Mouse (Mus musculus) lung, postnatal 0 days (tissue): ENCODE measurements around the gene Eif3b.

Experiments used
- CTCF ChIP-seq: IDR thresholded peaks from 2 replicates; pipeline ENCODE4 v1.5.1; 2016; ENCODE audit warnings: antibody characterized with exemption, mild to moderate bottlenecking
- EP300 ChIP-seq: IDR thresholded peaks from 2 replicates; pipeline ENCODE4 v1.6.1; 2016; ENCODE audit warnings: antibody characterized with exemption, mild to moderate bottlenecking, control low read depth

DNA sequence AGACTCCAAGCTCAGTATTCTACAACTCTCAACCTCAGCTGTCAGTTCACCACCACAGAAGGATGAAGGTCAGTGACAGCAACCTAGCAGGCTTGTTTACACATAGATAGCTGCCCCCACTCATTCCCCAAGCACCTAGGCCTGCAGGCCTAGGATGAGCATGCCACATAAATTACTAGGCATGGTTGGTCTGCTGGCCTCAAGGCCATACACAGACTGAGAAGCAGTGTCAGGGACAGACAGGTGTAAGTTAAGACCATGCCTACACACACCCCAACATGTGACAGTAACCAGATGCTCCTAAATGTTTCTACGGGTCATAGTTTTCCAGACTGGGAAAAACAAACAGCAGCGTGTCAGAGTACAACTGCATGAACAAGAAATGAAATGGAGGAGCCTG lies 49.7 kb upstream of the Eif3b start:
- TF ChIP-seq CTCF: no peak
- TF ChIP-seq EP300: no peak
